Mouse (Mus musculus) neutrophil, adult 83 days (primary cell): Measurements from ENCODE around the gene Med13. TPM values are rescaled to one million over a fixed set of nuclear protein-coding genes. Genes with fewer than 3 reads are reported as not detected.

Experiments used
- total RNA-seq, 2 experiments: library from RNA; stranded (reverse); gene quantifications; one replicate each; pipeline ENCODE4 v1.2.4; 2023

Gene Med13
- 10 to 100 TPM; 55.3 to 56.2 TPM for total RNA-seq

GRCm38 (mm10) chr11:86356854-86357788 is at the start of gene Med13:
TSS of gene Med13 (minus strand) at chr11:86357602.

DNA sequence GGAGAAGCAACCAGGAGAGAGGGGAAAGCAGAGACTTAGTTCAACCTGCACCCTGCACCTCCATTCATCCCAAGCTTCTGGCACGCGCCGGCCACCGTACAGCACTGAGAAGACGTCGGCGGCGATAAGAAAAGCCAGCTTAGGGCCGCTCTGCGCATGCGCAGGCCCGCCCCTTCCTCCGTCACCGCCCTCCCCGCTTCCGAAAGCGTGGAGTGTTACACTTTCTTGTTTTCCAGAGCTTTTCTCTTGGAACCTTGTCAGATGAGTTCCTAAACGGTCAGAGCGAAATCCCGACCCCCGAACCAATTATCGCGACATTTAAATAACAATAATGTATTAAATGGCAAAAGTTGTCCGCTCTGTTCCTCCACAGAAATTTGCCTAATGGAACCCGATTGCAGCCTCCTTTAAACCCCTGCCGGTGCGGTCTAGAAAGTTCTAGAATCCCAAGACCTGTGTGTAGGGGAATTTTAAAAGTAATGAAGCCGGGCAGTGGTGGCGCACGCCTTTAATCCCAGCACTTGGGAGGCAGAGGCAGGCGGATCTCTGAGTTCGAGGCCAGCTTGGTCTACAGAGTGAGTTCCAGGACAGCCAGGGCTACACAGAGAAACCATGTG is 99.8 kb downstream of the Med13 start, which contains the start of gene Ints2:
TSS of gene Ints2 (minus strand) at position 116 of the 617 bp plus-strand sequence.

Other genes with a start within 250 kb of the Med13 start
- 10 to 100 TPM in 1 of 2 experiments, 1 to 10 TPM in 1; 8.4 to 11.0 TPM for gene Brip1, start 156.4 kb downstream of the Med13 start, total RNA-seq
- gene Ints2, start 100.0 kb downstream of the Med13 start, total RNA-seq: 10 to 100 TPM; 11.8 to 16.1 TPM
- 10 to 100 TPM; 18.6 to 22.6 TPM for gene Rnft1, start 127.1 kb upstream of the Med13 start, total RNA-seq
- gene Rps6kb1, start 187.2 kb upstream of the Med13 start, total RNA-seq: 10 to 100 TPM; 24.3 to 31.6 TPM
- 1 to 10 TPM; 5.3 to 5.7 TPM for gene Tubd1, start 187.4 kb upstream of the Med13 start, total RNA-seq